Mouse (Mus musculus) neural tube, embryonic 11.5 days (tissue): ENCODE measurements around the gene Lcorl. TPM values are rescaled to one million over a fixed set of nuclear protein-coding genes. Genes with fewer than 3 reads are reported as not detected.
A peak's percentile ranks its signal among the peaks of the same experiment; 100 is the strongest.

Source experiments
- ATAC-seq: fragments of 200-750 bp; cut with Nextera tagmentation; 2 replicates; pipeline ENCODE4 v1.8.0; 2017; ENCODE audit warnings: moderate number of reproducible peaks, mild to moderate bottlenecking, moderate TSS enrichment, moderate library complexity; ENCODE audit not compliant: insufficient read depth, low FRiP score, low TSS enrichment
- DNase-seq: peaks from one replicate; pipeline ENCODE4 v3.0.0-alpha.2; 2015; ENCODE audit warnings: low spot score
- H3K27ac ChIP-seq: fragments of 300-500 bp; sonication (generic); 2 replicates; pipeline ENCODE4 v1.5.1; 2014; ENCODE audit warnings: low read depth, mild to moderate bottlenecking, low read length
- H3K27me3 ChIP-seq: fragments of 300-500 bp; sonication (generic); 2 replicates; pipeline ENCODE4 v1.6.1; 2014; ENCODE audit warnings: mild to moderate bottlenecking, low read length, mixed read lengths; ENCODE audit not compliant: control insufficient read depth, insufficient read depth
- H3K36me3 ChIP-seq: fragments of 300-500 bp; sonication (generic); 2 replicates; pipeline ENCODE4 v1.6.1; 2014; ENCODE audit warnings: mild to moderate bottlenecking, low read length, moderate library complexity, mixed read lengths; ENCODE audit not compliant: control insufficient read depth, insufficient read depth
- H3K4me1 ChIP-seq: fragments of 300-500 bp; sonication (generic); 2 replicates; pipeline ENCODE4 v1.6.1; 2014; ENCODE audit warnings: low read length, mixed read lengths; ENCODE audit not compliant: control insufficient read depth, insufficient read depth
- H3K4me2 ChIP-seq: fragments of 300-500 bp; sonication (generic); 2 replicates; pipeline ENCODE4 v1.6.1; 2014; ENCODE audit warnings: low read depth, mild to moderate bottlenecking, moderate library complexity
- H3K4me3 ChIP-seq: fragments of 300-500 bp; sonication (generic); 2 replicates; pipeline ENCODE4 v1.5.1; 2014; ENCODE audit warnings: low read depth, low read length
- H3K9ac ChIP-seq: fragments of 300-500 bp; sonication (generic); 2 replicates; pipeline ENCODE4 v1.6.1; 2014; ENCODE audit warnings: mild to moderate bottlenecking, low read length
- H3K9me3 ChIP-seq: fragments of 300-500 bp; sonication (generic); 2 replicates; pipeline ENCODE4 v1.6.1; 2016; ENCODE audit warnings: low read length; ENCODE audit not compliant: control insufficient read depth
- WGBS: fragments of 180-500 bp; shearing (Covaris S2); extraction: QIAGEN DNeasy Blood & Tissue Kit; methylation state at CpG from one replicate; pipeline ENCODE4 v1.1.7; 2014; 5-methylcytosine and 5-hydroxymethylcytosine counted together
- polyA plus RNA-seq: library from polyadenylated mRNA; unstranded; fragments of >200 nt; fragmentation: Nextera tagmentation; extraction: Ambion mirVana; gene quantifications from 2 replicates; pipeline ENCODE4 v1.2.1, GENCODE M21; 2014

Gene Lcorl
- polyA plus RNA-seq, 1 experiment from 2014 or later: 47.5 TPM

DNA sequence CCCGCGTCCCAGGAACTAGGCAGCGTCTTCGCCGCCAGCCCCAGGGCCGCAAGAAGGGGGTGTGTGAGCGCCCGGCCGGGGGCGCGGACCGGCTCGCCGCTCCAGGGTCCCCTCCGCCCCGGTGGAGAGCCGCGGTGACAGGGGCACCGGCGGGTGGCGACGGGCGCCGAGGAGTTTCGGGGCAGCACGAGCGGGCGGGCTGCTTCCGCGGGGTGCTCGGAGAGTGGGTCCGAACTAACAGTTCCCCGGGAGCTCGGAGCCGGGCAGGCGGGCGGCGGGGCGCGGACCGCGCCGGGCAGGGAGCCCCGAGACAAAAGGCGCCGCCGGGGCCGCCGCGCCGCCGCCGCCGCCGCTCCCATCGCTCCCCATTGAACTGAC is 550 bp downstream of the Lcorl start:
- 0% methylated on average over 17 of the region's 56 CpGs for WGBS
- DNase-seq (no peak), ATAC-seq (peak; percentile 35)
- no peaks in the 10 kb centered on the region for H3K36me3 ChIP-seq
- H3K27me3 ChIP-seq: no peaks in the 10 kb centered on the region
- 0 out of 2 replicates have a peak, but pooled peaks cover 4% of the 10 kb centered on the region for H3K4me1 ChIP-seq
- H3K9ac ChIP-seq: peak overlapping the region; percentile 96
- H3K4me3 ChIP-seq: peak overlapping the region; percentile 98
- no peaks in the 10 kb centered on the region for H3K9me3 ChIP-seq
- H3K27ac ChIP-seq: peak overlapping the region; percentile 97
- peak overlapping the region; percentile 72 for H3K4me2 ChIP-seq

DNA sequence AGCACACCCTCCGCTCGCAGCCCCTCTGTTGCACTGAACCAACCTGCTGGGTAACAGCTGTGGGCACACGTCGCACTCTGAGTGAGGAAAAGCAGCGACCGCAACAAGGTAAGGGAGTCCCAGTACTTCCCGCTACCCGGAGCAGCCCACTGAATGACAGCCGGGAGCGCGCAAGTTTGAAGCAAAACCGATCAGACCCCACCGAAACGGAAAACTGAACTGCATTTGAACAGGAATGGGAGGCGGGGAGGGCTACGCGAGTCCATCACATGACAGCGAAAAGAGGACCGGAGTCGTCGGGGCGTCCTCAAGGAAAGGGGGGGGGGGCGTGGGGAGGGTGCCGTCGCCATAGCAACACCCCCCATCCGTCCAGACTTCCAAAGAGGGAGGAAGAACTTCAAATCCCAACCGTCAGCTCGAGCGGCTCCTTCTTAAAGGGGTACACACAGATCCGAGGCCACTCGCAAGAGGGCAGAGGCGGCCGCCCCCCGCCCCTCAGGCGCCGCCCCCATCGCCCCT is 1.1 kb downstream of the Lcorl start:
- no peaks in the 10 kb centered on the region for H3K27me3 ChIP-seq
- H3K4me2 ChIP-seq: peak overlapping the region; percentile 72
- H3K9me3 ChIP-seq: no peaks in the 10 kb centered on the region
- DNase-seq (peak; percentile 82), ATAC-seq (peak; percentile 72)
- H3K4me3 ChIP-seq: peak overlapping the region; percentile 98
- under 1% methylated on average over 28 of the region's 37 CpGs for WGBS
- H3K36me3 ChIP-seq: no peaks in the 10 kb centered on the region
- peak overlapping the region; percentile 97 for H3K27ac ChIP-seq
- 0 out of 2 replicates have a peak, but pooled peaks cover 4% of the 10 kb centered on the region for H3K4me1 ChIP-seq
- H3K9ac ChIP-seq: peak overlapping the region; percentile 96

DNA sequence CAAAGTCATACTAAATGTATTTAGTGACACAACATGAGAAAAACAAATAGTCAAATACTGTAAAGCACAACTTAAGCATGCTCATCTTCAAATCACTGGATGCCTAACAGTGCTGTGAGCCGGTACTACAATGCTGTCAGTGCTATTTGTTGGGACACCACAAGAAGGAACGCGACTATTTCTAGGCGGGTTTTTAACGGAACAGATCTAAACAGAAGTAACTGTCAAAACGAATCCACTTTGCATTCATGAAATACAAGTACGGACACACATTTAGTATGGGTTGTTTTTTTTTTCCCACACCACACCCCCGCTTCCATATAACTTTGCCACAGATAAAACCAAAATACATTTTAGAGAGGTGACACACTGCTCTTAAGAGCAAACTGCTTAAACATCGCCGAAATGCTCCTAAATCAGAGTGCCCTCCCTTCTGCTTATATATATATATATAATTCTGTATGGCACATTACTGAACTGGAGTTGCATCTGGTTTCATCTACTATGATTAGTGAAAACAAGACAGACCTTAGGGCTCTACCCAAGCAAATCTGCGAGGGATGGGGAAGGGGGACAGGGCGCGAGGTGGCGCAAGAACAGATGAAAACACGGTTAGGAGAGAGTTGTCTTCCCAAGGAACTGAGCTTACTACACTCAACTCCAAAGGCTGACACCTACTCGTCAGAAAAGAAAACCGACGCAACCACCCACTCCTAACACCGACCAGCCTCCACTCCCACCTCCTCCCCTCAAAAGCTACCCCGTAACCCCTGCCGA is 1.7 kb downstream of the Lcorl start:
- Histone ChIP-seq H3K4me1 (0 out of 2 replicates have a peak, but pooled peaks cover 4% of the 10 kb centered on the region), H3K36me3 (no peaks in the 10 kb centered on the region), H3K27me3 (no peaks in the 10 kb centered on the region), H3K4me3 (peak overlapping the region; percentile 98), H3K9ac (peak overlapping the region; percentile 96), H3K27ac (peak overlapping the region; percentile 97), H3K9me3 (no peaks in the 10 kb centered on the region), H3K4me2 (peak overlapping the region; percentile 72)
- ATAC-seq (peak; percentile 4), DNase-seq (peak; percentile 13)
- WGBS: 28% methylated on average over 21 of the region's 21 CpGs

- H3K36me3 ChIP-seq: no peaks in the 10 kb centered on the region
- H3K4me3 ChIP-seq: no peak overlapping the region
- no peaks in the 10 kb centered on the region for H3K4me1 ChIP-seq
- DNase-seq (no peak), ATAC-seq (no peak)
- no peaks in the 10 kb centered on the region for H3K27me3 ChIP-seq
- no peak overlapping the region for H3K9ac ChIP-seq
- no peak overlapping the region for H3K27ac ChIP-seq
- no peak overlapping the region for H3K4me2 ChIP-seq
- 95% methylated on average over 6 of the region's 6 CpGs for WGBS
- H3K9me3 ChIP-seq: no peaks in the 10 kb centered on the region
Measured at GRCm38 (mm10) chr5:45844723-45845122, 12.7 kb downstream of the Lcorl start.

DNA sequence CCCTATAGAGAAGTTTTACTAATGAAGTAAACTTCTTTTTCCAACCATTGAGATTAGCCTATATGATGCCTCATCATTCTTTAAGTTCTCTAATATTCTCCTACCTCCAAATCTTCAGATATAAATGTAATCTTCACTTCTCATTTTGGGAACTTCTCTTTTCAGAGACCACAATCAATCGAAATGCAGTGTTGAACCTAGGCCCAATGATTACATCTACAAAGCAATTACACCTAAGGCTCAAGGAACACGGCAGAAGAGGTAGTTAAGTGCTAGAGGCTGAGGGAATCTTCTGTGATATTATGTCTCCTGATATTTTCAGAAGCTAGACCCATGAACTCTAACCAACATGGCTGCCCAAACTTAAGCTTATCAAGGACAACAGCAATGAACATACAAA is 22.3 kb downstream of the Lcorl start:
- Histone ChIP-seq H3K9me3 (no peaks in the 10 kb centered on the region), H3K27ac (no peak overlapping the region), H3K4me2 (no peak overlapping the region), H3K27me3 (no peaks in the 10 kb centered on the region), H3K4me1 (no peaks in the 10 kb centered on the region), H3K36me3 (no peaks in the 10 kb centered on the region), H3K9ac (no peak overlapping the region), H3K4me3 (no peak overlapping the region)
- WGBS: 92% methylated on average over 2 of the region's 2 CpGs
- DNase-seq (no peak), ATAC-seq (no peak)

- H3K9me3 ChIP-seq: no peaks in the 10 kb centered on the region; the same call in none of the 2 replicates
- ATAC-seq: no peak
- H3K36me3 ChIP-seq: no peaks in the 10 kb centered on the region
- H3K4me2 ChIP-seq: no peak overlapping the region
- WGBS: 94% methylated on average over 4 of the region's 4 CpGs
- no peak overlapping the region for H3K9ac ChIP-seq
- H3K4me3 ChIP-seq: no peak overlapping the region
- no peaks in the 10 kb centered on the region for H3K4me1 ChIP-seq
- no peak overlapping the region for H3K27ac ChIP-seq
- H3K27me3 ChIP-seq: no peaks in the 10 kb centered on the region
- DNase-seq: no peak
Measured at GRCm38 (mm10) chr5:45811527-45811926, 45.9 kb downstream of the Lcorl start.

DNA sequence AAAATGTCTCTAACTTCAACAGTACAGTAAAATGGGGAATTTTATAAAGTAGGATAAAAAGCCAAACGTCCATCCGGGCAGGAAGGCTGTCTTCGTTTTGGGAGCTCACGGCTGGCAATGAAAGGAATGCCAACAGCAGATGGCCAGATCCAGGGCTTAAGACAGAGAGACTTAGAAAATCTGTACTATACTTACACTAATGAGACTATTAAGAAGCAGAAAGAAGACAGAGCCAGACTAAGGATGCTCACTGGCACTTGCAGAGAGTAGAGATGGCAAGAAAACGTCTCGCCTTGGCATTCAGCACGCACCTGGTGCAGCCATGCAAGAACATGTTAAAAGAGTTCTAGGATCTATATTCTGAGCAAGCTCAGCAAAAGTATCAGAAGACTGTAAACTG is 65.6 kb downstream of the Lcorl start:
- Histone ChIP-seq H3K9me3 (no peaks in the 10 kb centered on the region), H3K4me2 (no peak overlapping the region), H3K27ac (no peak overlapping the region), H3K4me3 (no peak overlapping the region), H3K9ac (no peak overlapping the region), H3K27me3 (no peaks in the 10 kb centered on the region), H3K4me1 (no peaks in the 10 kb centered on the region), H3K36me3 (no peaks in the 10 kb centered on the region)
- DNase-seq (no peak), ATAC-seq (no peak)
- 94% methylated on average over 7 of the region's 7 CpGs for WGBS

DNA sequence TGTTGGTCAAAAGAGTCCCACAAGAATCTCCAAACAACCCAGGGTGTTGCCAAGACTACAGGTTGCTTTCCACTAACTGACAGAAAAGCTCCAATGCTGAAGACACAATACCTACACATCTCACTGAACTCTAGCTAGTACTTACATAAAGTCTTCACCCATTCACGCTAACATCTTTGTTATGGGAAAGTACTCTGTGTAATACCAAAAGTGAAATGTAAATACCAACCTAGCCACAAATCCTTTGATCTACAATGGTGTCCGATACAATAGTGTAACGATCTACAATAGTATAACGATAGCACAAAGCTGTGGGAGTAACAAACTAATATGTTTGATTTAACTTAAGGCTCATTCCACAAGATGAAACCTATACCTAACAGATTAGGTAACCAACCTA is 67.2 kb downstream of the Lcorl start:
- WGBS: 98% methylated on average over 4 of the region's 4 CpGs
- Histone ChIP-seq H3K4me1 (no peaks in the 10 kb centered on the region), H3K27me3 (no peaks in the 10 kb centered on the region), H3K9me3 (no peaks in the 10 kb centered on the region), H3K9ac (no peak overlapping the region), H3K4me3 (no peak overlapping the region), H3K36me3 (no peaks in the 10 kb centered on the region), H3K27ac (no peak overlapping the region), H3K4me2 (no peak overlapping the region)
- ATAC-seq (no peak), DNase-seq (no peak)
